Mouse (Mus musculus): ENCODE data around the gene Rapgefl1. TPM values are rescaled to one million over a fixed set of nuclear protein-coding genes. Genes with fewer than 3 reads are reported as not detected.
"Not testable (repeated sequence)": the region's sequence is repeated elsewhere in the genome, so short reads cannot be mapped to it uniquely, and the experiment has no call there.

The Rapgefl1 gene
- polyA plus RNA-seq, 2 experiments: 8.9 to 31.4 TPM

DNA sequence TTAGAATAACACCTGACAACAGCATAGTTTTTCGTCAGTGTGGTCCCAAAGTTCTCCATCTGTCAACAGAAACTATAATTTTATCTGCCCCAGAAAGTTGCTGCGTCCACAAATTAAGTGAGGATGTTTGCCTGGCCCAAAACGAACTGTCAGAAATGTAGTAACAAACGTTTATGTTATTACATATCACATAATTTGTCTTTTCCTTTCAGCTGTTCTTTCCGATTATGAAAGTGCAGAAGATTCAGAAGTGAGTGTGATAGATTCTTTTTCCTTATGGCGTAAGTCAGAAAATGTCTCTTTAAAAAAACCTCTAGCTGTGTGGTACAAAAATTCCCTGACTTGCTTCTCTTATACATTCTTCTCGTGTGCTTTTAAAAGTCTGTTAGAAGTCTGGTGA lies 25.9 kb upstream of the Rapgefl1 start:
- Histone ChIP-seq H3K4me3 (replicated peaks; ENCODE audit: low read length) (peak overlapping the region; percentile 86), H3K4me2 (replicated peaks; ENCODE audit: low read depth, low read length, severe bottlenecking) (peak overlapping the region; percentile 70), H3K27me3 (ENCODE audit: control insufficient read depth, insufficient read depth, low read length) (no peaks in the 10 kb centered on the region), H3K36me3 (ENCODE audit: control insufficient read depth, insufficient read depth, low read length) (peaks cover 61% of the 10 kb centered on the region), H3K27ac (replicated peaks; ENCODE audit: low read depth, low read length) (no peak overlapping the region), H3K4me1 (ENCODE audit: control insufficient read depth, insufficient read depth, low read length) (peaks cover 13% of the 10 kb centered on the region; the same call in 1 of the 2 replicates), H3K9me3 (ENCODE audit: control insufficient read depth, low read length) (no peaks in the 10 kb centered on the region), H3K9ac (ENCODE audit: low read depth, low read length, severe bottlenecking) (peak overlapping the region; percentile 89)
- WGBS: 63% methylated on average over 7 of the region's 7 CpGs
- ATAC-seq (ENCODE audit: low FRiP score, low read depth): no peak
- no peak for TF ChIP-seq POLR2A (IDR thresholded peaks at IDR 0.05; ENCODE audit: borderline replicate concordance, extremely low read depth, insufficient read depth, insufficient read length)
- DNase-seq (ENCODE audit: low spot score): no peak

DNA sequence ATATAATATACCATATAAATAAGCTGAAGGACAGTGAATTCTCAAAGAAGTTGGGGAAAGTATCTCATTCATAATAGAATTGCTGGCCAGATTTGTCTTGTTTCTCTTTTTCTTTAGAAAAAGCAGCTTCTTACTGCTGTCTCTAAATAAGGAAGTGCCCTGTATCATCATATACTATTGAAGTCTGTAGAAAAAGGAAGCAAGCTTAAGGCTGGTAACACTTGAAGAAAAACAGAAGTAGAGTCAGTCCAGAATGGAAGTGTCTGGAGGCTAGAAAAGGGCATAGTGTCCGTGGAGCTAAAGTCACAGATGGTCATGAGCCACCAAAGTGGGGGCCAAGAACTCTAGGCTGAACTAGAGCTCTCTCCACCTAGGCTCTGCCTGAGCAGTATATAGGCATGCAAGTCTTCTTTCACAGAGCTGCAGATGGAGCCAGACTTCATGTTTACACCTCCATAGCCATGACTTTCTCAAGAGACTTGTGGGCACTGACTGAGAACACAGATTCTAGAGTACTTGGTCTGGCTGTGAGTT lies 19.8 kb upstream of the Rapgefl1 start:
- H3K4me1 ChIP-seq (ENCODE audit: control insufficient read depth, insufficient read depth, low read length): no peaks in the 10 kb centered on the region
- no peak for TF ChIP-seq POLR2A (IDR thresholded peaks at IDR 0.05; ENCODE audit: borderline replicate concordance, extremely low read depth, insufficient read depth, insufficient read length)
- no peak overlapping the region for H3K4me2 ChIP-seq (replicated peaks; ENCODE audit: low read depth, low read length, severe bottlenecking)
- peaks cover 85% of the 10 kb centered on the region for H3K36me3 ChIP-seq (ENCODE audit: control insufficient read depth, insufficient read depth, low read length)
- H3K27me3 ChIP-seq (ENCODE audit: control insufficient read depth, insufficient read depth, low read length): no peaks in the 10 kb centered on the region
- H3K4me3 ChIP-seq (replicated peaks; ENCODE audit: low read length): no peak overlapping the region
- H3K27ac ChIP-seq (replicated peaks; ENCODE audit: low read depth, low read length): no peak overlapping the region
- no peaks in the 10 kb centered on the region for H3K9me3 ChIP-seq (ENCODE audit: control insufficient read depth, low read length)
- no peak overlapping the region for H3K9ac ChIP-seq (ENCODE audit: low read depth, low read length, severe bottlenecking)
- ATAC-seq (ENCODE audit: low FRiP score, low read depth) (no peak), DNase-seq (ENCODE audit: low spot score) (no peak)
- WGBS: 96% methylated on average over 1 of the region's 1 CpGs

DNA sequence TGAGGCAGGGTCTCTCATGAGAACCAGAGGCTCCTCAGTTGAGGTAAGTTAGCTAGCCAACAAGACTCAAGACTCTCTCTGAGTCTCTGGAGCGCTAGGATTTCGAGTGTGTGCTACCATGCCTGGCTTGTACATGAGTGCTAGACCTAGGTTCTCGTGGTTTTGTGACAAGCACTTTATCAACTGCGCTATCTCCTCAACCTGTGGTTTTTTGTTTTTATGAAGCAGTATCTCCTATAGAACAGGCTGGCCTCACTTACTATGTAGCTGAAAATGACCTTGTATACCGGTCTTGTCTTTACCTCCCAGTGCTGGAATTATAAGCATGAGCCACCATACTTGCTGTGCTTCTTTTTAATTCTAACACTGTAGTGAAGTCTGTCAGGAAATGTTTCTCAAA lies 15.6 kb upstream of the Rapgefl1 start:
- Histone ChIP-seq H3K27ac (replicated peaks; ENCODE audit: low read depth, low read length) (no peak overlapping the region), H3K36me3 (ENCODE audit: control insufficient read depth, insufficient read depth, low read length) (peaks cover 95% of the 10 kb centered on the region), H3K9ac (ENCODE audit: low read depth, low read length, severe bottlenecking) (no peak overlapping the region), H3K9me3 (ENCODE audit: control insufficient read depth, low read length) (no peaks in the 10 kb centered on the region), H3K4me2 (replicated peaks; ENCODE audit: low read depth, low read length, severe bottlenecking) (no peak overlapping the region), H3K27me3 (ENCODE audit: control insufficient read depth, insufficient read depth, low read length) (no peaks in the 10 kb centered on the region), H3K4me3 (replicated peaks; ENCODE audit: low read length) (no peak overlapping the region), H3K4me1 (ENCODE audit: control insufficient read depth, insufficient read depth, low read length) (no peaks in the 10 kb centered on the region)
- WGBS: 95% methylated on average over 5 of the region's 5 CpGs
- DNase-seq (ENCODE audit: low spot score) (no peak), ATAC-seq (ENCODE audit: low FRiP score, low read depth) (no peak)
- no peak for TF ChIP-seq POLR2A (IDR thresholded peaks at IDR 0.05; ENCODE audit: borderline replicate concordance, extremely low read depth, insufficient read depth, insufficient read length)

DNA sequence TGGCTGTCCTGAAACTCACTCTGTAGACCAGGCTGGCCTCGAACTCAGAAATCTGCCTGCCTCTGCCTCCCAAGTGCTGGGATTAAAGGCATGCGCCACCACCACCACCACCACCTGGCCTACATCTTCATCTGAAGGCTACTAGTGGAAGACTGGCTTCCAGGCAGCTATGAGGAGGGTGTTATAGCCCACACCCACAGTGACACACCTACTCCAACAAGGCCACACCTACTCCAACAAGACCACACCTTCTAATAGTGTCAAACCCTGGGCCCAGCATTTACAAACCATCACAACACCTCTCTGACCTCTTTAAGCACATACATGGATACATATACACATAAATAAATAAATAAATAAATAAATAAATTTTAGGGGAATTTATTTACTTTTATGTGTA lies 10.5 kb upstream of the Rapgefl1 start:
- H3K9me3 ChIP-seq (ENCODE audit: control insufficient read depth, low read length); H3K27me3 ChIP-seq (ENCODE audit: control insufficient read depth, insufficient read depth, low read length); H3K27ac ChIP-seq (replicated peaks; ENCODE audit: low read depth, low read length); H3K4me2 ChIP-seq (replicated peaks; ENCODE audit: low read depth, low read length, severe bottlenecking); H3K4me1 ChIP-seq (ENCODE audit: control insufficient read depth, insufficient read depth, low read length); H3K4me3 ChIP-seq (replicated peaks; ENCODE audit: low read length); ATAC-seq (ENCODE audit: low FRiP score, low read depth); DNase-seq (ENCODE audit: low spot score); H3K9ac ChIP-seq (ENCODE audit: low read depth, low read length, severe bottlenecking): not testable (repeated sequence)
- H3K36me3 ChIP-seq (ENCODE audit: control insufficient read depth, insufficient read depth, low read length): peaks cover 95% of the 10 kb centered on the region
- 100% methylated on average over 2 of the region's 2 CpGs for WGBS

DNA sequence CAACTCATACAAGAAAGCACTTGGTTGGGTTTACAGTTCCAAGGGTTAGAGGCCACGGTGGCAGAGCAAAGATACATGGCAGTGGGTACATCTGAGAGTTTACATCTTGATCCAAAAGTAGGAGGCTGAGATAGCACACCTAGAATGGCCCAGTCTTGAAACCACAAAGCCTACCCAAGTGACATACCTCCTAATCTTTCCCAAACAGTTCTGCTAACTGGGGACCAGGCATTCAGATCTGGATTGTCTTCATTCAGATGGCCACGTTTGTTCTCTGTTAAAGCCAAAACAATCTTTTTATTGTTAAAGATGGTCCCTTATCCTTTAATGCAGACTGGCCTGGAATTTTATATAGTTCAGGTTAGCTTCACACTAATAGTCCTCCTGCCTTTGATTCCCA lies 8.7 kb upstream of the Rapgefl1 start:
- no peak overlapping the region for H3K4me3 ChIP-seq (replicated peaks; ENCODE audit: low read length)
- no peaks in the 10 kb centered on the region for H3K27me3 ChIP-seq (ENCODE audit: control insufficient read depth, insufficient read depth, low read length)
- no peak overlapping the region for H3K4me2 ChIP-seq (replicated peaks; ENCODE audit: low read depth, low read length, severe bottlenecking)
- H3K9ac ChIP-seq (ENCODE audit: low read depth, low read length, severe bottlenecking): no peak overlapping the region
- no peak for ATAC-seq (ENCODE audit: low FRiP score, low read depth)
- DNase-seq (ENCODE audit: low spot score): no peak
- no peak overlapping the region for H3K27ac ChIP-seq (replicated peaks; ENCODE audit: low read depth, low read length)
- no peaks in the 10 kb centered on the region for H3K9me3 ChIP-seq (ENCODE audit: control insufficient read depth, low read length)
- no peaks in the 10 kb centered on the region for H3K4me1 ChIP-seq (ENCODE audit: control insufficient read depth, insufficient read depth, low read length)
- peaks cover 95% of the 10 kb centered on the region for H3K36me3 ChIP-seq (ENCODE audit: control insufficient read depth, insufficient read depth, low read length)
- TF ChIP-seq POLR2A (IDR thresholded peaks at IDR 0.05; ENCODE audit: borderline replicate concordance, extremely low read depth, insufficient read depth, insufficient read length): no peak
- 89% methylated on average over 2 of the region's 2 CpGs for whole genome bisulfite sequencing
